Mouse (Mus musculus) limb, embryonic 14.5 days (tissue): Measurements from ENCODE around the gene Pcnx. TPM values are rescaled to one million over a fixed set of nuclear protein-coding genes. Genes with fewer than 3 reads are reported as not detected.

Experiments used
- ATAC-seq: fragments of 200-750 bp; cut with Nextera tagmentation; 2 replicates; pipeline ENCODE4 v1.8.0; 2017; ENCODE audit warnings: low read depth, moderate number of reproducible peaks, moderate TSS enrichment; ENCODE audit not compliant: low FRiP score
- DNase-seq: peaks from one replicate; pipeline ENCODE4 v3.0.0-alpha.2; 2015; ENCODE audit warnings: low spot score
- H3K27ac ChIP-seq: fragments of 300-500 bp; sonication (generic); replicated peaks from 2 replicates; pipeline ENCODE4 v1.5.1; 2014; ENCODE audit warnings: low read depth, mild to moderate bottlenecking, low read length, moderate library complexity, mixed read lengths
- H3K27me3 ChIP-seq: fragments of 300-500 bp; sonication (generic); 2 replicates; pipeline ENCODE4 v1.6.1; 2014; ENCODE audit warnings: low read length, mixed read lengths; ENCODE audit not compliant: control insufficient read depth, insufficient read depth
- H3K36me3 ChIP-seq: fragments of 300-500 bp; sonication (generic); 2 replicates; pipeline ENCODE4 v1.6.1; 2014; ENCODE audit warnings: mild to moderate bottlenecking, low read length, moderate library complexity, mixed read lengths; ENCODE audit not compliant: control insufficient read depth, insufficient read depth
- H3K4me1 ChIP-seq: fragments of 300-500 bp; sonication (generic); 2 replicates; pipeline ENCODE4 v1.6.1; 2014; ENCODE audit warnings: antibody characterized with exemption, low read length, mixed read lengths; ENCODE audit not compliant: control insufficient read depth, insufficient read depth
- H3K4me2 ChIP-seq: fragments of 300-500 bp; sonication (generic); replicated peaks from 2 replicates; pipeline ENCODE4 v1.6.1; 2014; ENCODE audit warnings: low read depth, mild to moderate bottlenecking, low read length, moderate library complexity; ENCODE audit not compliant: severe bottlenecking
- H3K4me3 ChIP-seq: fragments of 300-500 bp; sonication (generic); replicated peaks from 2 replicates; pipeline ENCODE4 v1.5.1; 2014; ENCODE audit warnings: low read length
- H3K9ac ChIP-seq: fragments of 300-500 bp; sonication (generic); 2 replicates; pipeline ENCODE4 v1.6.1; 2014; ENCODE audit warnings: mild to moderate bottlenecking, low read depth, low read length, moderate library complexity; ENCODE audit not compliant: severe bottlenecking
- H3K9me3 ChIP-seq: fragments of 300-500 bp; sonication (generic); 2 replicates; pipeline ENCODE4 v1.6.1; 2016; ENCODE audit warnings: low read length; ENCODE audit not compliant: control insufficient read depth
- POLR2A ChIP-seq: fragments of 200-500 bp; IDR thresholded peaks from 2 replicates; pipeline ENCODE4 v1.8.0; 2012; ENCODE audit warnings: inconsistent platforms, mild to moderate bottlenecking, moderate library complexity, borderline replicate concordance; ENCODE audit not compliant: insufficient read depth, insufficient read length; ENCODE audit errors: extremely low read depth
- WGBS: fragments of 180-500 bp; shearing (Covaris S2); extraction: QIAGEN DNeasy Blood & Tissue Kit; methylation state at CpG from one replicate; pipeline ENCODE4 v1.1.7; 2014; 5-methylcytosine and 5-hydroxymethylcytosine counted together
- polyA plus RNA-seq, 2 experiments: library from polyadenylated mRNA; depleted of rRNA in 1 of 2; stranded (reverse) in 1 of 2; unstranded in 1 of 2; fragments of >200 nt; fragmentation: Nextera tagmentation in 1 of 2; extraction: Ambion mirVana in 1 of 2; gene quantifications; 2 replicates each; pipeline versions ENCODE4 v1.2.1 to v1.2.3; 2012 to 2014

The Pcnx gene
- polyA plus RNA-seq, 2 experiments = 18.4 to 36.6 TPM

DNA sequence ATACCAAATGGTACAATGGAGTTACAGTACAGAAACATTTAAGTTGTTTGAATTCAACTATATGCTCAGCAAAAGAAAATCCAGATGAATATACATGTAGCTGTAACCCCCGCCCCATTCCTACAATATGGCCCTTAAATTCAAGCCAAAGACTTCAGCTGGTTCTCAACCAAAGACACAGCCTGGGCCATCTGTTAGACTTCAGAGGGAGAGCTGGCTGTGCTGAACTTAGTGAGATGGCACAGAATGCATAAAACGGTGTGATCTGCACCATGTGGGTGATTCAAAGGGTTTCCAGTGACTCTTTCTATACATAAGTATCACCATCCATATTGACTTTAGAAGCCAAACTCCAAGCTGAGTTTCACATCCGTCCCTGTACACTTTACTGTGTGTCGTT lies 39.1 kb upstream of the Pcnx start:
- ATAC-seq = no peak
- DNase-seq = no peak
- 90% methylated on average over 4 of the region's 4 CpGs for WGBS
- TF ChIP-seq POLR2A = no peak
- Histone ChIP-seq H3K4me3 (no peak overlapping the region), H3K27me3 (no peaks in the 10 kb centered on the region), H3K9ac (no peak overlapping the region), H3K27ac (no peak overlapping the region), H3K36me3 (no peaks in the 10 kb centered on the region), H3K4me2 (no peak overlapping the region), H3K9me3 (no peaks in the 10 kb centered on the region), H3K4me1 (0 out of 2 replicates have a peak, but pooled peaks cover 3% of the 10 kb centered on the region)

DNA sequence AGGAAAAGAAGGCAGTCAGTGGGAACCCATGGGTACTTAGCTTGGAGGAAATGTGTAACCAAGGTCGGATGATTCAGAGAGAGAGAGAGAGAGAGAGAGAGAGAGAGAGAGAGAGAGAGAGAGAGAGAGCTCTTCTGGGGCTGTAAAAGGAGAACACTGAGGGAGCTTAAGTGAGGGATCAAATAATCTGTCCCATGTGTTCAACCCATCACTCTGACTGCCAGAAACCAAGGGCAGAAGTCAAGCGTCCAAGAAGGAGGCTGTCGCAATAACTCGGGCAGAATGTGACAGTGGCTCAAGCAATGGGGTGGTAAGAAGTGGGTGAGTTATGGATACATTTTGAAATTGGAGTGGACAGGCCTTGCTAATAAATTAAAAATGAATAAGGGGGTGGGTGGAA lies 37.6 kb upstream of the Pcnx start:
- 64% methylated on average over 4 of the region's 4 CpGs for WGBS
- ATAC-seq = no peak
- Histone ChIP-seq H3K4me3 (no peak overlapping the region), H3K27ac (no peak overlapping the region), H3K4me1 (no peaks in the 10 kb centered on the region), H3K4me2 (no peak overlapping the region), H3K36me3 (no peaks in the 10 kb centered on the region), H3K9me3 (no peaks in the 10 kb centered on the region), H3K9ac (no peak overlapping the region), H3K27me3 (no peaks in the 10 kb centered on the region)
- TF ChIP-seq POLR2A = no peak
- no peak for DNase-seq

DNA sequence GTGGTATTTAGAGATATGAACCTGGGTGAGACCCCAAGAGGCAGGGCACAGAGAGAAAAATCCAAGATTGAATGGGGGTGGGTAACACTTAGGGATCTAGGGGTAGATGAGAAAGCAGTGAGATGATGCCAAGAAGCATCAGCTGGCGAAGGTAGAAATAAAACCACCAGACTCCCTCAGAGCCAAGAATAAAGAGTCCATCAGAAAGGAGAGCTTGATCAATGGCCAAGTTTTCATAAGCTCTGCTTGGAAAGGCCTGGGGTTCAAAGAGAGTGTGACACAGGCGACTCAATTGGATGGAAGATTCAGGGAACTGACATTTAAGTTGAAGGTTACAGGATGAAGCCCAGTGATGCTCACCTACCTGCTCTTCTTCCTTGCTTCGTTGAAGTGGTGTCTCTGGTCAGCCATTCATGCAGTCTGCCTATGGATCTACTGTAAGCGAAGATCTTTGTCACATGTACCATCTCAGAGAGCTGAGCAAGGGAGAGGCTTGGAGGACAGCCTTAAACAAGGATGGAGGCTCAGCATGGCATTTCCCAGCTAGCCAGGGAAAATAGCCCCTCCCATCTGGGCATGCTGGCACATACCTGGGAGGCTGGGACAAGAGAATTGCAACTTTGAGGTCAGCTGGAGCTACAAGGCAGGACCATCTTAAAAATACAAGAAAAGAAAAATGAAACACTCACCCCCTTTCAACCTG lies 36.9 kb upstream of the Pcnx start:
- 81% methylated on average over 4 of the region's 4 CpGs for WGBS
- H3K27ac ChIP-seq = no peak overlapping the region
- DNase-seq = no peak

DNA sequence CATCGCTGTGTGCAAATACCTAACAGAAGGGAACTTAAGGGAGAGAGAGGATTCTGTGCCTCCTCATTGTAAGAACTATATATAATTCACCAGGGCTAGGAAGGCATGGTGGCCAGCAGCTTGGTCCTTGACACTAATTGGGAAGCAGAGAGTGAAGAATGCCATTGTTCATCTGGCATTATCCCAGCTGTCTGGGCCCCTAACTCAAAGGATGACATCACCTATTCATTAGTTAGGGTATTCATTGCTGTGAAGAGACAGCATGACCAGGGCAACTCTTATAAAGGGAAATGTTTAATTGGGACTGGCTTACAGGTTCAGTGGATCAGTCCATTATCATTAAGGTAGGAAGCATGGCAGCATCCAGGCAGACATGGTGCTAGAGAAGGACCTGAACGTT lies 31.5 kb upstream of the Pcnx start:
- 100% methylated on average over 2 of the region's 2 CpGs for WGBS
- no peak for ATAC-seq
- Histone ChIP-seq H3K27me3 (no peaks in the 10 kb centered on the region), H3K36me3 (no peaks in the 10 kb centered on the region), H3K27ac (no peak overlapping the region), H3K9me3 (no peaks in the 10 kb centered on the region), H3K4me3 (no peak overlapping the region), H3K4me2 (no peak overlapping the region), H3K4me1 (no peaks in the 10 kb centered on the region), H3K9ac (no peak overlapping the region)
- no peak for DNase-seq
- no peak for TF ChIP-seq POLR2A

More for the DNA sequence above, 36.9 kb upstream of the Pcnx start:
- no peaks in the 10 kb centered on the region for H3K4me1 ChIP-seq
- no peaks in the 10 kb centered on the region for H3K36me3 ChIP-seq
- H3K27me3 ChIP-seq = no peaks in the 10 kb centered on the region
- H3K9me3 ChIP-seq = no peaks in the 10 kb centered on the region
- no peak for TF ChIP-seq POLR2A
- no peak overlapping the region for H3K4me2 ChIP-seq
- H3K9ac ChIP-seq = no peak overlapping the region
- ATAC-seq = no peak
- no peak overlapping the region for H3K4me3 ChIP-seq

DNA sequence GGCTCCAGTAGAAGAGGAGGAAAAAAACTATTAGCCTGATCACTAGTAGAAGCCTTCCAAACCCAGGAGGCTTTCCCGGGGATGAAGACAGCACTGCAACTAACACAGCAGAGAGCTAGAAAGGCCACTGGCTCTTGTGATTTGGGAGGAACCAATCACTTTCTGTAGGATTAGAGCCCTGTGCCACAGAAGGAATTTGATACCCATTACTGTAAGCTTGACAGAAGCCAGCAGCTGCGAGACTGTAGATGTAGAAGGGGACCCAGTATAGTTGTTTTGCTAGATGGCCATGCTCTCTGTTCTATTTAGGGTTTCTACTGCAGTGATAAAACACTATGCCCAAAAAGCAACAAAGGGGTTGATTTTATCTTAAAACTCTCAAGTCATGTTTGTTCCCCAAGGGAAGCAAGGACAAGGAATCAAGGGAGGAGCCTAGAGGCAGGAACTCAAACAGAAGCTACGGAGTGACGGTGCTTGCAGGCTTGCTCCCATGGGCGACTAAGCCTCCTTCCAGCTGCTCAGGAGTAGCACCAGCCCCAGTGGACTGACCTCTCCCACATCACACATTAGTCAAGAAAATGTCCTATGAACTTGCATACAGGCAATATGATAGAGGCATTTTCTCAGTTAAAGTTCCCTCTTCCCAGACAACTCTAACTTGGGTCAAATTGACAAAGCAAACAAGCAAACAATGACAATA lies 27.6 kb upstream of the Pcnx start:
- H3K9me3 ChIP-seq = no peaks in the 10 kb centered on the region
- H3K9ac ChIP-seq = no peak overlapping the region
- no peaks in the 10 kb centered on the region for H3K36me3 ChIP-seq
- DNase-seq (peak; percentile 64), ATAC-seq (peak; percentile 91)
- WGBS = 53% methylated on average over 5 of the region's 5 CpGs
- H3K4me3 ChIP-seq = no peak overlapping the region
- no peak overlapping the region for H3K27ac ChIP-seq
- no peak for TF ChIP-seq POLR2A
- no peaks in the 10 kb centered on the region for H3K4me1 ChIP-seq
- H3K4me2 ChIP-seq = no peak overlapping the region
- no peaks in the 10 kb centered on the region for H3K27me3 ChIP-seq

DNA sequence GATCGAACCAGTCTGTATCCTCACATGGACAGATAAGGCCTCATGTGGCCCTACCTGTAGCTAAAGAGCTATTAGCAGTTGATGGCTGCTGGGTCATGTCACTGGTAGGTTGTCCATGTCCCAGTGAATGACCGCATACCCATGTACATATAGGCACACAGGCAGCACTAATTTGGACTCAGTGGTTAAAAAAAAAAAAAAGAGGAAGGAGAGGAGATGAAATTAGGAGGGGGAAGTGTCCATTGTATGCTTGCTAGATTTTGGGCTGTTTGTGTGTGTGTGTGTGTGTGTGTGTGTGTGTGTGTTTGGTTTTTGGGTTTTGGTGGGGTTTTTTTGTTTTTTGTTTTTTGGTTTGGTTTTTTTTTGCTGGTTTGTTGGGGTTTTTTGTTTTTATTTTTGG lies 26.7 kb upstream of the Pcnx start:
- WGBS = 98% methylated on average over 2 of the region's 2 CpGs
- Histone ChIP-seq H3K4me1 (no peaks in the 10 kb centered on the region), H3K4me2 (no peak overlapping the region), H3K9me3 (no peaks in the 10 kb centered on the region), H3K9ac (no peak overlapping the region), H3K4me3 (no peak overlapping the region), H3K36me3 (no peaks in the 10 kb centered on the region), H3K27ac (no peak overlapping the region), H3K27me3 (no peaks in the 10 kb centered on the region)
- no peak for DNase-seq
- no peak for TF ChIP-seq POLR2A
- no peak for ATAC-seq
